Mouse (Mus musculus): ENCODE data around the gene Ppil6. TPM values are rescaled to one million over a fixed set of nuclear protein-coding genes. Genes with fewer than 3 reads are reported as not detected.

The Ppil6 gene
- polyA plus RNA-seq, 1 experiment from 2014 or later = 4.1 TPM

GRCm38 (mm10) chr10:41460501-41460900 lies 29.7 kb upstream of the Ppil6 start:
- no peak overlapping the region for H3K4me2 ChIP-seq (ENCODE audit: low read length)
- no peaks in the 10 kb centered on the region for H3K9me3 ChIP-seq (replicated peaks; ENCODE audit: control insufficient read depth, low read length, poor library complexity, severe bottlenecking)
- H3K27me3 ChIP-seq (ENCODE audit: control insufficient read depth, insufficient read depth, low read depth, low read length) = no peaks in the 10 kb centered on the region
- no peak for ATAC-seq
- H3K9ac ChIP-seq (ENCODE audit: low read depth, low read length) = no peak overlapping the region
- H3K27ac ChIP-seq (ENCODE audit: low read length) = no peak overlapping the region
- H3K36me3 ChIP-seq (ENCODE audit: control insufficient read depth, insufficient read depth, low read length) = peaks cover 24% of the 10 kb centered on the region
- no peaks in the 10 kb centered on the region for H3K4me1 ChIP-seq (ENCODE audit: control insufficient read depth, insufficient read depth, low read length)
- no peak overlapping the region for H3K4me3 ChIP-seq (ENCODE audit: low read depth, low read length)
- WGBS = 42% methylated on average over 2 of the region's 2 CpGs

DNA sequence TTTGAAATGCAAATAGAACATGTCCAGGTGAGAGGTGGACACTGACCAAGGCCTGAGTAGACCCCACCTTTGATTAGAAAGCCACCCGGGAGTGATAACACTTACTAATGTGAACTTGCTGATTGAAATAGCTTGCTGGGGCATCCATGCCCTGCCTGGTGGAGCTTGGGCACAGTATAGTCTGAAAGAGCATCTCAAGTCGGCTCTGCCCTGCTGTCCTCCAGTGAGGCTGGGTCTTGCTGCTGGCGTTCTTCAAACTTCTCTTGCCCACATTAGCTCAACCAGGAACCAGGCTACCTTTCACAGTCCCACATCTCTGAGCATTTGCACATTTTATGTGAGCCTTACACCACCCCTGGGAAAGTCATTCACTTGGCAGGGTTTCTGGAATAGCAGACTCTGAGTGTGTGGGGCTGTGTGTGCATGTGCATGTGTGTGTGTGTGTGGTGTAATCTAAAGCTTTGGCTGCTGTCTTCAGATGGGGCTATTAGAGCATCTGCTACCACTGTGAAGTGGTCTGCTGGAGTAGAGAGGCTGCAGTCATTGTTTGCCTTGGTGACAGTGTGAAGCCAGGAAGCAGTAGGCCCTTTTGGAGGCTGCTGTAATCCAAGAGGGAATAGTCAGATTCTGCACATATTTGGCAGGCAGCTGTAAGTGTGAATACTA lies 29.0 kb upstream of the Ppil6 start:
- Histone ChIP-seq H3K27ac (ENCODE audit: low read length) (no peak overlapping the region), H3K4me2 (ENCODE audit: low read length) (no peak overlapping the region), H3K27me3 (ENCODE audit: control insufficient read depth, insufficient read depth, low read depth, low read length) (no peaks in the 10 kb centered on the region), H3K9me3 (replicated peaks; ENCODE audit: control insufficient read depth, low read length, poor library complexity, severe bottlenecking) (no peaks in the 10 kb centered on the region), H3K4me3 (ENCODE audit: low read depth, low read length) (no peak overlapping the region), H3K9ac (ENCODE audit: low read depth, low read length) (no peak overlapping the region), H3K4me1 (ENCODE audit: control insufficient read depth, insufficient read depth, low read length) (no peaks in the 10 kb centered on the region), H3K36me3 (ENCODE audit: control insufficient read depth, insufficient read depth, low read length) (peaks cover 19% of the 10 kb centered on the region)
- WGBS = 83% methylated on average over 3 of the region's 3 CpGs
- ATAC-seq = no peak

GRCm38 (mm10) chr10:41464401-41464955 lies 25.8 kb upstream of the Ppil6 start:
- no peak overlapping the region for H3K4me2 ChIP-seq (ENCODE audit: low read length)

DNA sequence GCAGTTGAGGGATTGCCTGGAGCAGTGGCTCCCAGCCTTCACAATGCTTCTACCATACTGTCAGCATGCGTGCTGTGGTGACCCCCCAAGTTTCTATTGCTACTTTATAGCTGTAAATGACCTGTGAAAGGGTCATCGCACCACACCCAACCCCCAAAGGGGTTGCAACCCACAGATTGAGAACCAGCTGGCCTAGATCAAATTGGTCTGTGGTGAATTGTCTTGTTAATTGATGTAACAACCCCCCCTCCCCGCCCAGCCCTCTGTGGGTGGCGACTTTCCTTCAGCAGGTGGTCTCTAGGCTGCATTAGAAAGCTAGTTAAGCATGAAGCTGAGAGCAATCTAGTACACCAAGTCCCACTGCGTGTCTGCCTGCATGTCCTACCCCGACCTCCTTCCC lies 22.9 kb upstream of the Ppil6 start:
- 33% methylated on average over 6 of the region's 6 CpGs for WGBS
- Histone ChIP-seq H3K9me3 (replicated peaks; ENCODE audit: control insufficient read depth, low read length, poor library complexity, severe bottlenecking) (no peaks in the 10 kb centered on the region), H3K4me1 (ENCODE audit: control insufficient read depth, insufficient read depth, low read length) (no peaks in the 10 kb centered on the region), H3K4me3 (ENCODE audit: low read depth, low read length) (no peak overlapping the region), H3K27me3 (ENCODE audit: control insufficient read depth, insufficient read depth, low read depth, low read length) (no peaks in the 10 kb centered on the region), H3K9ac (ENCODE audit: low read depth, low read length) (no peak overlapping the region), H3K36me3 (ENCODE audit: control insufficient read depth, insufficient read depth, low read length) (peaks cover 13% of the 10 kb centered on the region), H3K4me2 (ENCODE audit: low read length) (no peak overlapping the region), H3K27ac (ENCODE audit: low read length) (no peak overlapping the region)
- ATAC-seq = no peak

More at GRCm38 (mm10) chr10:41464401-41464955, 25.8 kb upstream of the Ppil6 start:
- no peak; the same call in 1 of the 2 replicates for ATAC-seq
- no peaks in the 10 kb centered on the region for H3K27me3 ChIP-seq (ENCODE audit: control insufficient read depth, insufficient read depth, low read depth, low read length)
- H3K9ac ChIP-seq (ENCODE audit: low read depth, low read length) = no peak overlapping the region
- H3K4me3 ChIP-seq (ENCODE audit: low read depth, low read length) = no peak overlapping the region
- peaks cover 13% of the 10 kb centered on the region for H3K36me3 ChIP-seq (ENCODE audit: control insufficient read depth, insufficient read depth, low read length)
- WGBS = 38% methylated on average over 15 of the region's 15 CpGs
- no peaks in the 10 kb centered on the region for H3K9me3 ChIP-seq (replicated peaks; ENCODE audit: control insufficient read depth, low read length, poor library complexity, severe bottlenecking)
- H3K4me1 ChIP-seq (ENCODE audit: control insufficient read depth, insufficient read depth, low read length) = no peaks in the 10 kb centered on the region
- no peak overlapping the region for H3K27ac ChIP-seq (ENCODE audit: low read length)

DNA sequence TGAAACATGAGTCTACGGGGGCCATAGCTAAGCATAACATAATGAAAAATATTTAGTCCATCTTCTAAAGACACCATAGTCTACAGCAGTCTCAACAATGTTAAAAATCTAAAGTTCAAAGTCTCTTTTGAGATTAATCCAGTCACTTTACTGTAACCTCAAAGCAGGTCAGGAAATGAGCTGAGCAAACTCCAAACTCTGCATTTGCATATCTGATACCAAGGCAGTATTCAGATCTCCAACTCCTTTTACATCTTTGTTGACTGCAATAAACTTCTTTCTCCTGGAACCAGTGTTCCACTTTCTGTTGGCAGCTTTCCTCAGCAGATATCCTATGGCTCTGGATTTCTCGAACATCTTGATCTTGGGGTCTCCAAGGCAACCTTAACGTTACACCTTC lies 19.5 kb upstream of the Ppil6 start:
- Histone ChIP-seq H3K9ac (ENCODE audit: low read depth, low read length) (no peak overlapping the region), H3K4me2 (ENCODE audit: low read length) (no peak overlapping the region), H3K36me3 (ENCODE audit: control insufficient read depth, insufficient read depth, low read length) (0 out of 2 replicates have a peak, but pooled peaks cover 2% of the 10 kb centered on the region), H3K27ac (ENCODE audit: low read length) (no peak overlapping the region), H3K27me3 (ENCODE audit: control insufficient read depth, insufficient read depth, low read depth, low read length) (no peaks in the 10 kb centered on the region), H3K4me3 (ENCODE audit: low read depth, low read length) (no peak overlapping the region), H3K9me3 (replicated peaks; ENCODE audit: control insufficient read depth, low read length, poor library complexity, severe bottlenecking) (no peaks in the 10 kb centered on the region), H3K4me1 (ENCODE audit: control insufficient read depth, insufficient read depth, low read length) (0 out of 2 replicates have a peak, but pooled peaks cover under 1% of the 10 kb centered on the region)
- WGBS = 85% methylated on average over 3 of the region's 3 CpGs
- no peak for ATAC-seq

GRCm38 (mm10) chr10:41472534-41472933 lies 17.7 kb upstream of the Ppil6 start:
- peaks cover 8% of the 10 kb centered on the region; the same call in 1 of the 2 replicates for H3K4me1 ChIP-seq (ENCODE audit: control insufficient read depth, insufficient read depth, low read length)
- H3K4me3 ChIP-seq (ENCODE audit: low read depth, low read length) = no peak overlapping the region
- no peak overlapping the region for H3K9ac ChIP-seq (ENCODE audit: low read depth, low read length)
- no peaks in the 10 kb centered on the region for H3K27me3 ChIP-seq (ENCODE audit: control insufficient read depth, insufficient read depth, low read depth, low read length)
- H3K36me3 ChIP-seq (ENCODE audit: control insufficient read depth, insufficient read depth, low read length) = 0 out of 2 replicates have a peak, but pooled peaks cover 2% of the 10 kb centered on the region
- no peak overlapping the region for H3K4me2 ChIP-seq (ENCODE audit: low read length)
- no peaks in the 10 kb centered on the region for H3K9me3 ChIP-seq (replicated peaks; ENCODE audit: control insufficient read depth, low read length, poor library complexity, severe bottlenecking)
- no peak overlapping the region for H3K27ac ChIP-seq (ENCODE audit: low read length)
- no peak for ATAC-seq

- H3K4me2 ChIP-seq (ENCODE audit: low read length) = no peak overlapping the region
- H3K27ac ChIP-seq (ENCODE audit: low read length) = no peak overlapping the region
- ATAC-seq = no peak
- no peak overlapping the region for H3K4me3 ChIP-seq (ENCODE audit: low read depth, low read length)
- H3K9me3 ChIP-seq (replicated peaks; ENCODE audit: control insufficient read depth, low read length, poor library complexity, severe bottlenecking) = no peaks in the 10 kb centered on the region
- H3K36me3 ChIP-seq (ENCODE audit: control insufficient read depth, insufficient read depth, low read length) = 0 out of 2 replicates have a peak, but pooled peaks cover 2% of the 10 kb centered on the region
- H3K4me1 ChIP-seq (ENCODE audit: control insufficient read depth, insufficient read depth, low read length) = peaks cover 8% of the 10 kb centered on the region; the same call in 1 of the 2 replicates
- H3K9ac ChIP-seq (ENCODE audit: low read depth, low read length) = no peak overlapping the region
- H3K27me3 ChIP-seq (ENCODE audit: control insufficient read depth, insufficient read depth, low read depth, low read length) = no peaks in the 10 kb centered on the region
- 80% methylated on average over 5 of the region's 5 CpGs for WGBS
Measured at GRCm38 (mm10) chr10:41472962-41473481, 17.2 kb upstream of the Ppil6 start.

GRCm38 (mm10) chr10:41473782-41474468 lies 16.3 kb upstream of the Ppil6 start:
- Histone ChIP-seq H3K4me2 (ENCODE audit: low read length) (no peak overlapping the region), H3K9me3 (replicated peaks; ENCODE audit: control insufficient read depth, low read length, poor library complexity, severe bottlenecking) (no peaks in the 10 kb centered on the region), H3K27ac (ENCODE audit: low read length) (no peak overlapping the region), H3K4me1 (ENCODE audit: control insufficient read depth, insufficient read depth, low read length) (peaks cover 8% of the 10 kb centered on the region; the same call in 1 of the 2 replicates), H3K27me3 (ENCODE audit: control insufficient read depth, insufficient read depth, low read depth, low read length) (no peaks in the 10 kb centered on the region), H3K9ac (ENCODE audit: low read depth, low read length) (no peak overlapping the region), H3K36me3 (ENCODE audit: control insufficient read depth, insufficient read depth, low read length) (no peaks in the 10 kb centered on the region), H3K4me3 (ENCODE audit: low read depth, low read length) (no peak overlapping the region)
- 81% methylated on average over 6 of the region's 6 CpGs for WGBS
- ATAC-seq = no peak

DNA sequence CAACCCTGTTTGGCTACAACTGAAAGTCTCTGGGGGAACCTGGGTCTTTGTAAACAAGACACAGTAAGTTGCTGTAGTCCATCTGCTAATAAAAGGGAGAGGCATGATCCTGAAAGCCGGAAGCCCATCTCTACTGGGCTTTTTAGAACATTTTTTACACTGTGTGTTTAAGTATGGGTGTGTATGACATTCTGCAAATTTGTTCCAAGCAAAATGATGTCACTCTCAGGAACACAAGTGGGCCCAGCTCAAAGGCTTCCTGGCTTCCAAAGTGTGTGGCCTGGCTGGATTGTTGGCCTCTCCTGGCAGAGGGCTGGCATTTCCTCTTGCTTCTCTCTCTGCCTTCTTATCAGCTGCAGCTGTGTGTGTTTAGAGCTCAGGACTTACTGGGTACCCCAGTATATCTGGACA lies 15.3 kb upstream of the Ppil6 start:
- Histone ChIP-seq H3K4me2 (ENCODE audit: low read length) (no peak overlapping the region), H3K4me3 (ENCODE audit: low read depth, low read length) (no peak overlapping the region), H3K27me3 (ENCODE audit: control insufficient read depth, insufficient read depth, low read depth, low read length) (no peaks in the 10 kb centered on the region), H3K27ac (ENCODE audit: low read length) (no peak overlapping the region), H3K36me3 (ENCODE audit: control insufficient read depth, insufficient read depth, low read length) (no peaks in the 10 kb centered on the region), H3K9me3 (replicated peaks; ENCODE audit: control insufficient read depth, low read length, poor library complexity, severe bottlenecking) (no peaks in the 10 kb centered on the region), H3K4me1 (ENCODE audit: control insufficient read depth, insufficient read depth, low read length) (peaks cover 8% of the 10 kb centered on the region; the same call in 1 of the 2 replicates), H3K9ac (ENCODE audit: low read depth, low read length) (no peak overlapping the region)
- no peak for ATAC-seq
- 84% methylated on average over 1 of the region's 1 CpGs for WGBS
